Mouse (Mus musculus) cortical plate, adult 2 months (tissue): ENCODE results near the gene Fkbp2. TPM values are rescaled to one million over a fixed set of nuclear protein-coding genes. Genes with fewer than 3 reads are reported as not detected.
A peak's percentile ranks its signal among the peaks of the same experiment; 100 is the strongest.

ENCODE experiments used
- H3K27ac ChIP-seq: fragments of 200-500 bp; 2 replicates; pipeline ENCODE4 v1.5.1; 2012; ENCODE audit warnings: low read length, control low read depth, inconsistent platforms; ENCODE audit not compliant: insufficient read depth
- H3K4me1 ChIP-seq: fragments of 200-500 bp; 2 replicates; pipeline ENCODE4 v1.6.1; 2011; ENCODE audit warnings: low read length; ENCODE audit not compliant: control insufficient read depth, insufficient read depth
- H3K4me3 ChIP-seq: fragments of 200-500 bp; 2 replicates; pipeline ENCODE4 v1.5.1; 2011; ENCODE audit warnings: mild to moderate bottlenecking, low read length, control low read depth; ENCODE audit not compliant: insufficient read depth
- CTCF ChIP-seq: fragments of 200-500 bp; IDR thresholded peaks from 2 replicates; pipeline ENCODE4 v1.5.1; 2011; ENCODE audit warnings: mild to moderate bottlenecking, control low read depth, low read length; ENCODE audit not compliant: insufficient read depth; ENCODE audit errors: extremely low read depth
- POLR2A ChIP-seq: fragments of 200-500 bp; IDR thresholded peaks from 2 replicates; pipeline ENCODE4 v1.6.1; 2011; ENCODE audit warnings: mild to moderate bottlenecking, low read length, control low read depth; ENCODE audit not compliant: insufficient read depth; ENCODE audit errors: extremely low read depth
- polyA plus RNA-seq: library from polyadenylated mRNA; depleted of rRNA; stranded (reverse); fragments of >200 nt; gene quantifications from 2 replicates; pipeline ENCODE4 v1.2.3, GENCODE M21; 2012; rRNA removed

Gene Fkbp2
- polyA plus RNA-seq, 1 experiment = 217 TPM

DNA sequence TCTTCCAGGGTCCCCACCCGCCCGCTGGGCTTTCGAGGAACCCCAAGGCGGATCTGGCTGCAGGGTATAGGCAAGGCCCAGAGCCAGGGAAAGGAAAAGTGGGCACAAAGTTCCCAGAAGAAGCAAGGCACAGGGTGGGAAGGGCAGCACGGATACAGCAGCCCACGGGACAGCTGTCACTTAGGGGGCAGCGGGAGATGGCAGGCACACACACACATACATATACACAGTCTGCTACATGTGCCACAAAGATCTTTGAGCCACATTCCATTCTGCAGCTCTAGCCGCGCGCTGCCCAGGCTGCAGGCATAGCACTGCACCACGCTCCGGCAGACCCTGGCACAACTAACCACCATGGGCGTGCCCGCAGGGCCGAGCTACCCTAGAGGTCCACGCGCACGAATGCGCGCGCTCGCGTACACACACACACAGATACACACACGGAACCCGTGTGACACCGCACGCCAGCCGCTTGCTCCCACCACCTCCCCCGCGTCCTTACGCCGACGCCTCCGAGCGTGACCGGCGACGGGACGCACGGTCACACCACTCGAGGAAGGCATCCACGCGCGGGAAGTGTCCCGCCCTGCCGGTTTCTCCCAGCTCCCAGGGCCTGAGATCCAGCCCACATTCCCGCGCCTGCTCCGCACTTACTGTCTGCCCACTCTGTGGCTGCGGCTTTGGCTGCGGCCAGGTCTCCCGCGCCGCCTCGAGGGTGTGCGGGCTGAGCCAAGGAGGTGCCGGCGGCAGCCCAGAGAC is 46.7 kb downstream of the Fkbp2 start:
- Histone ChIP-seq H3K4me3 (peak overlapping the region; percentile 38), H3K4me1 (no peaks in the 10 kb centered on the region), H3K27ac (peak overlapping the region; percentile 33)
- TF ChIP-seq POLR2A (peak; percentile 49), CTCF (no peak)

DNA sequence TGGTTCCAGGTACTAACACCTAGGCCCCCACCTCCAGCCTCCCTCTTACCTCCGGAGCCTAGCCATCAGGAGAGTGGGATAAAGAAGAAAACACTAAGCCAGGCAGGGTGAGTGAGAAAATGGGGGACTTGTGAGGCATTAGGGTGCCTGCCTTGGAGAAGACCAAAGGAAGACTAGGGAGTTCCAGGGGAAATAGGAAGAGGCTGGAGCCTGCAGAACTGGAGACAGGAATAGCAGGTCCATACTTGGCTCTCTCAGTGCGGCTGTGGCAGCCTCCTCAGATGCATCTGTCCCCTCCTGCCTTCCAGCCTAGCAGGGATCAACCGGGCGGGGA is 47.2 kb downstream of the Fkbp2 start:
- peak overlapping the region; percentile 36 for H3K27ac ChIP-seq
- H3K4me1 ChIP-seq = no peaks in the 10 kb centered on the region
- TF ChIP-seq CTCF = no peak
- no peak for TF ChIP-seq POLR2A
- H3K4me3 ChIP-seq = peak overlapping the region; percentile 38

DNA sequence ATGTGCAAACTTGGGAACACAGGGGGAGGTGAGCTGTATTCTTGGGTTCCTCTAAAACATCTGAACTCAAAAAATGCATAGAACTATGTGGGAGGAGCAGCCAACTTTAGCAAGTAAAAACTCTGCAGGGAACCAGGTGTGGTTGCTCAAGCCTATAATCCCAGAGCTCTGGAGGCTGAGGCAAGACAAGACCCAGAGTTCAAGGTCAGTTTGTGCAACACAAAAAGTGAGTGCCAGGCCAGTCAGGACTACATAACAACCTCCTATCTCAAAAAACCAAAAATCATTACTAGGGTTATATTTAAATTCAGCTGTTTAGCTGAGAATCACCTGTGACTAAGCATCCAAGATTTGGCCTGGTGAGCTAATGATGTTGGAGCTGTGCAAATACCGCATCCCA is 48.3 kb downstream of the Fkbp2 start:
- no peaks in the 10 kb centered on the region for H3K4me1 ChIP-seq
- H3K4me3 ChIP-seq = peak overlapping the region; percentile 38
- H3K27ac ChIP-seq = no peak overlapping the region
- TF ChIP-seq CTCF (no peak), POLR2A (no peak)

DNA sequence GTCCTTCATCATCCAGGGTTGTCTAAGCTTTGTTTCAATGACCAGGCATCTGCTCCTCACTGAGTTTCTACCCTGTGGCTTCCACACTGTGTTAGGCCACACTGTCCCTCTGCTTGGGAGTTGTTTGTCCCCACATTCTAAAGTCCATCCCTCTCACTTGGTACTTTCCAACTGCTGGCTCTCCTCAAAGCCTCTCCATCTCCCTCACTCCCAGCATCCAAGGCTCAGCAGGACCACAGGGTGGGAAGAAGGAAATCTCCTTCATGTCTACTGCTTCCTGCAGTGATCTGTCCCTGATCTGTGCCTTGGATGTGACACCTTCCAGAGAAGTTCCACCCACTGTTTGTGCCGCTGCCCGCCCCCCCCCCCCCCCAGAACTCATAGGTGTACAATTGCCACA is 49.3 kb downstream of the Fkbp2 start:
- H3K4me3 ChIP-seq = peak overlapping the region; percentile 4; the same call in 1 of the 2 replicates
- no peaks in the 10 kb centered on the region for H3K4me1 ChIP-seq
- TF ChIP-seq POLR2A = 0 out of 2 replicates have a peak, but pooled peaks have one; percentile 13
- no peak for TF ChIP-seq CTCF
- no peak overlapping the region for H3K27ac ChIP-seq

DNA sequence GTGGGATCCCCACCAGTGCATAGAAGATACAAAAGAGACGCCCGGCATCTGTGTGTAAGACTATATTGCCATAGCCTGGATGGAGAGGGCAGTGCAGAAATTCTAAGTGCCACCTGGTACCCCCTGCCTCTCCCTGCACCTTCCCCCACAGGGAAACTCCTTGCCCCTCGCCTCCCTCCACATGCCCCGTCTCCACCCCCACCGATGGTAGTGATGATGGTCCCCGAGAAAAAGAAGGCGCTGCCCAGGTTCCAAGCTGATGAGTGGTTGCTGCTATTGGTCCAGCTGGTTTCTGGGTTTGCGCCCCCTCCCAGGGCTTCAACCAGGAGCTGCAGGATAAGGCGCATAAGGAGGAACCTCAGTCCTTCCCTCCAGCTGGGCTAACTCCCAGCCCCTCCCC is 52.2 kb downstream of the Fkbp2 start:
- no peak overlapping the region for H3K27ac ChIP-seq
- no peak overlapping the region for H3K4me3 ChIP-seq
- H3K4me1 ChIP-seq = no peaks in the 10 kb centered on the region
- TF ChIP-seq CTCF (no peak), POLR2A (no peak)

Other genes with a start within 250 kb of the Fkbp2 start
- 39.3 and 39.9 TPM in 2 replicates for gene Rps6ka4, start 139.9 kb downstream of the Fkbp2 start, polyA plus RNA-seq
- 1.9 and 4.0 TPM in 2 replicates for gene Ccdc88b, start 122.3 kb downstream of the Fkbp2 start, polyA plus RNA-seq
- 95.8 and 96.5 TPM in 2 replicates for gene Trmt112, start 70.8 kb downstream of the Fkbp2 start, polyA plus RNA-seq
- gene Prdx5, start 70.4 kb downstream of the Fkbp2 start, polyA plus RNA-seq = 366 and 368 TPM in 2 replicates
- 59.2 and 62.9 TPM in 2 replicates for gene Esrra, start 58.7 kb downstream of the Fkbp2 start, polyA plus RNA-seq
- 31.9 and 33.9 TPM in 2 replicates for gene Catsperz, start 55.1 kb downstream of the Fkbp2 start, polyA plus RNA-seq
- gene Kcnk4, start 46.0 kb downstream of the Fkbp2 start, polyA plus RNA-seq = 57.1 and 59.0 TPM in 2 replicates
- 60.4 and 66.3 TPM in 2 replicates for gene Bad, start 38.6 kb downstream of the Fkbp2 start, polyA plus RNA-seq
- gene Gpr137, start 38.0 kb downstream of the Fkbp2 start, polyA plus RNA-seq = 117 and 121 TPM in 2 replicates
- gene Ppp1r14b, start 5.5 kb downstream of the Fkbp2 start, polyA plus RNA-seq = 48.3 and 49.4 TPM in 2 replicates
- 17.4 and 18.4 TPM in 2 replicates for gene Plcb3, start 4.0 kb downstream of the Fkbp2 start, polyA plus RNA-seq
- 99.6 and 107 TPM in 2 replicates for gene Vegfb, start 7.2 kb upstream of the Fkbp2 start, polyA plus RNA-seq
- gene Dnajc4, start 12.1 kb upstream of the Fkbp2 start, polyA plus RNA-seq = 39.1 and 40.3 TPM in 2 replicates
- 13.4 and 13.9 TPM in 2 replicates for gene Nudt22, start 15.6 kb upstream of the Fkbp2 start, polyA plus RNA-seq
- 24.2 and 25.8 TPM in 2 replicates for gene Trpt1, start 15.6 kb upstream of the Fkbp2 start, polyA plus RNA-seq
- 5.6 and 6.0 TPM in 2 replicates for gene Fermt3, start 39.0 kb upstream of the Fkbp2 start, polyA plus RNA-seq
- gene Stip1, start 59.5 kb upstream of the Fkbp2 start, polyA plus RNA-seq = 133 and 140 TPM in 2 replicates
- 19.1 and 22.2 TPM in 2 replicates for gene Macrod1, start 76.3 kb upstream of the Fkbp2 start, polyA plus RNA-seq
- gene Flrt1, start 125.2 kb upstream of the Fkbp2 start, polyA plus RNA-seq = 8.2 and 9.2 TPM in 2 replicates
- gene Otub1, start 225.8 kb upstream of the Fkbp2 start, polyA plus RNA-seq = 265 TPM in 2 replicates
- 1,448 and 1,495 TPM in 2 replicates for gene Cox8a, start 237.1 kb upstream of the Fkbp2 start, polyA plus RNA-seq